Mouse (Mus musculus) CH12.LX (cell line): ENCODE measurements around the gene Klhl3.

ENCODE experiments used
- CTCF ChIP-seq, 2 experiments: IDR thresholded peaks in 1 of 2; conservative IDR thresholded peaks in 1 of 2; 2 replicates each; pipeline ENCODE4 v1.5.1; 2011 to 2012; ENCODE audit warnings: low read depth in 2 of 2, low read length in 2 of 2, improper control_type of control experiment in 1 of 2, inconsistent platforms in 1 of 2, mild to moderate bottlenecking in 1 of 2, moderate library complexity in 1 of 2
- EP300 ChIP-seq: IDR thresholded peaks from 2 replicates; pipeline ENCODE4 v1.6.1; 2011; ENCODE audit warnings: low read length, improper control_type of control experiment
- MAX ChIP-seq: IDR thresholded peaks from 2 replicates; pipeline ENCODE4 v1.6.1; 2011; ENCODE audit warnings: low read length, improper control_type of control experiment
- MAZ ChIP-seq: IDR thresholded peaks from 2 replicates; pipeline ENCODE4 v1.6.1; 2012; ENCODE audit warnings: low read depth, mild to moderate bottlenecking, inconsistent platforms, low read length, improper control_type of control experiment, moderate library complexity
- MEF2A ChIP-seq: IDR thresholded peaks from 2 replicates; pipeline ENCODE4 v1.6.1; 2014; ENCODE audit warnings: low read depth, mild to moderate bottlenecking, inconsistent platforms, low read length, improper control_type of control experiment, borderline replicate concordance
- POLR2A ChIP-seq: IDR thresholded peaks from 2 replicates; pipeline ENCODE4 v1.6.1; 2011; ENCODE audit warnings: low read depth, mild to moderate bottlenecking, improper control_type of control experiment, low read length
- USF2 ChIP-seq: conservative IDR thresholded peaks from 2 replicates; pipeline ENCODE4 v1.6.1; 2011; ENCODE audit warnings: low read depth, low read length, improper control_type of control experiment
- ZKSCAN1 ChIP-seq: IDR thresholded peaks from 2 replicates; pipeline ENCODE4 v1.6.1; 2012; ENCODE audit warnings: low read depth, inconsistent platforms, low read length, improper control_type of control experiment, borderline replicate concordance
- ZNF384 ChIP-seq: IDR thresholded peaks from 2 replicates; pipeline ENCODE4 v1.6.1; 2012; ENCODE audit warnings: low read depth, low read length, improper control_type of control experiment, inconsistent platforms

GRCm38 (mm10) chr13:58123381-58123780 lies 10.0 kb upstream of the Klhl3 start:
- TF ChIP-seq ZKSCAN1 (no peak), EP300 (no peak), CTCF (conservative IDR thresholded peaks at IDR 0.05 in 1 of 2, IDR thresholded peaks at IDR 0.05 in 1 of 2; ENCODE audit: low read depth in 2 of 2, low read length in 2 of 2) (no peak), MAX (no peak), USF2 (no peak), POLR2A (no peak), MAZ (no peak), MEF2A (no peak), ZNF384 (no peak)
